Mouse (Mus musculus) hindbrain, embryonic 10.5 days (tissue): ENCODE measurements around the gene Fcgr4. TPM values are rescaled to one million over a fixed set of nuclear protein-coding genes. Genes with fewer than 3 reads are reported as not detected.
"Not testable (repeated sequence)": the region's sequence is repeated elsewhere in the genome, so short reads cannot be mapped to it uniquely, and the experiment has no call there.

Experiments
- DNase-seq: peaks from one replicate; pipeline ENCODE4 v3.0.0-alpha.2; 2017; ENCODE audit warnings: low spot score
- H3K27ac ChIP-seq: fragments of 300-500 bp; sonication (generic); 2 replicates; pipeline ENCODE4 v1.5.1; 2016; ENCODE audit warnings: mild to moderate bottlenecking, moderate library complexity
- H3K27me3 ChIP-seq: fragments of 300-500 bp; sonication (generic); 2 replicates; pipeline ENCODE4 v1.6.1; 2016; ENCODE audit warnings: mild to moderate bottlenecking; ENCODE audit not compliant: poor library complexity, insufficient read depth, severe bottlenecking
- H3K36me3 ChIP-seq: fragments of 300-500 bp; sonication (generic); 2 replicates; pipeline ENCODE4 v1.6.1; 2016; ENCODE audit warnings: mild to moderate bottlenecking, moderate library complexity
- H3K4me1 ChIP-seq: fragments of 300-500 bp; sonication (generic); replicated peaks from 2 replicates; pipeline ENCODE4 v1.6.1; 2016; ENCODE audit warnings: mild to moderate bottlenecking
- H3K4me3 ChIP-seq: fragments of 300-500 bp; sonication (generic); 2 replicates; pipeline ENCODE4 v1.5.1; 2016; ENCODE audit warnings: mild to moderate bottlenecking, moderate library complexity
- H3K9me3 ChIP-seq: fragments of 300-500 bp; sonication (generic); 2 replicates; pipeline ENCODE4 v1.6.1; 2016; ENCODE audit warnings: mild to moderate bottlenecking, moderate library complexity
- WGBS: fragments of 180-500 bp; shearing (Covaris S2); methylation state at CpG from one replicate; pipeline ENCODE4 v1.1.7; 2016; 5-methylcytosine and 5-hydroxymethylcytosine counted together
- polyA plus RNA-seq: library from polyadenylated mRNA; unstranded; fragments of >200 nt; fragmentation: Nextera tagmentation; extraction: Ambion mirVana; gene quantifications from 2 replicates; pipeline ENCODE4 v1.2.1, GENCODE M21; 2016

Fcgr4 gene
- 0.30 and 0.64 TPM in 2 replicates for polyA plus RNA-seq

DNA sequence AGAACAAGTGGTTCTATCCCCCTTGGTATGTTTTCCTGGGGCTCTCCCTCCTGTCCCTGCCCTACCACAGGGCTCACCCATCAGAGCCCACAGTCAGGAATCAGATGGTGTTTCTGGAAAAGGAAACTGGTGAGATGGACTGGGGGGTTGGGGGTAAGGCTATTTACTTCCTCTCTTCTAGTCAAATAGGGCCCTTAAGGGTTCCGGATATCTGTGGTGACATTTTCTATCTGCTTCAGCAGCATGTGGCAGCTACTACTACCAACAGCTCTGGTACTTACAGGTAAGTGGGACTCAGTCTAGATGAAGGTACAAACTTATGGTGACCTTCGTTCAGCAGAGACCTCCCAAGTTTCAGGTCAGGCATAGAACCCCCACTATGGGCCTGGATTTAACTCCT, at the start of gene Fcgr4:
Gene Fcgr4, plus strand, starts transcription at position 184 of the 400 bp plus-strand sequence.
- H3K4me1 ChIP-seq = no peaks in the 10 kb centered on the region
- H3K27ac ChIP-seq = no peak within 1 kb of the TSS
- H3K9me3 ChIP-seq = no peaks in the 10 kb centered on the region
- 86% methylated on average over 2 of the region's 2 CpGs for WGBS
- no peaks in the 10 kb centered on the region for H3K36me3 ChIP-seq
- DNase-seq = no peak
- no peaks in the 10 kb centered on the region for H3K27me3 ChIP-seq
- H3K4me3 ChIP-seq = no peak within 1 kb of the TSS

DNA sequence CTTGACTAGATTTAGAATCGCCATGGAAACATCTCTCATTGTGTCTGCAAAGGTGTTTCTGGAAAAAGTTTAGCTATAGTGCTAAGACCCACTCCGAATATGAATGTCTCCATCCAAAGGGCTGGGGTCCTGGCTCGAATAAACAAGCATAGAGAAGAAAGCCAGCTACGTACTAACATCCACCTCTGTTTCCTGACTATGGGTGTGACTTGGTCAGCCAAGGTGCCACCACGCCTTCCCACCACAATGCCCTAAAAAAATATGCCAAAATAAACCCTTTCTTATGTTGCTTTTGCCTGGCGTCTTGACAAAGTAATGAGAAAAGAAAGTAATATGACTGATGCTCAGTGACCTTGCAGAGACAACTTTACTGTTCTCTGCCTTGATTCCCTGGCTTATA, 46.2 kb upstream of the Fcgr4 start:
- H3K4me1 ChIP-seq = no peaks in the 10 kb centered on the region
- no peaks in the 10 kb centered on the region for H3K27me3 ChIP-seq
- no peak overlapping the region for H3K27ac ChIP-seq
- H3K36me3 ChIP-seq = no peaks in the 10 kb centered on the region
- DNase-seq = no peak
- H3K9me3 ChIP-seq = no peaks in the 10 kb centered on the region
- no peak overlapping the region for H3K4me3 ChIP-seq
- WGBS = 87% methylated on average over 6 of the region's 6 CpGs

DNA sequence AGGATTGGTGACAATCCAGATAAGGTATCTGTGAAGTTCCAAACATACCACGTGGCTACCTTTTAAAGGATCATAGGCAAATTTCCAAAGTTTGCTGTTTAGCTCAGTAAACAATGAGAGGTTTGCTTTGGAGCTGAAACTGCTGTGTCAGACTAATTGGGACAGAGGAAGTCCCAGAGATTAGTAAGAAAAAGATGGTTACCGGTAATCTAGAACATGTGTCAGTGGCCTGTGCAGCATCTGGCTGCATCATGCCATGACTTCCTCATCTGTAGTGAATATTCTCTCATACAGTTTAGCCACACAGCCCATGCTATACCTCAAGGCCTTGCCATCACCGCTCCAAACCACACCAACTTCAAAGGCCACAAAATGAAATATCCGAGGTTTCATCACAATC, 45.8 kb upstream of the Fcgr4 start:
- 88% methylated on average over 4 of the region's 4 CpGs for WGBS
- H3K36me3 ChIP-seq = no peaks in the 10 kb centered on the region
- H3K9me3 ChIP-seq = no peaks in the 10 kb centered on the region

DNA sequence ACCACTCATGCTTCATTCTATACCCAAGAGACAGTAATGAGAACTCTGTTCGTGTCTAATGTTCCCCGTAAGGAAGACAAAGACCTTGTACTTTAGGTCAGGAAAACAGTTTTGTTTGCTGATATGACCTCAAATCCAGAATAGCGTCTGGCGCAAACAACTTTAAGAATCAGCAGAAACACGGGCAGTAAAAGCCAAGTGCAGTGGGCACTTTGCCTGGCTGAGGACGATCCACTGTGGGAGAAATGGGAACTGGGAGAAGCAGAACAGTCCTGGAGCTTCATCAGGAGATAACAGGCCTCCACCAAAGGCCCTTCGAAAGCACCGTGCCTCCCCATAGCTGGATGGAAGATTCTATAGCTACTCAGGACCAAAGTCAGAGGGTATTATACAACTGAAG, 44.5 kb upstream of the Fcgr4 start:
- no peak overlapping the region for H3K27ac ChIP-seq
- DNase-seq = no peak
- H3K4me3 ChIP-seq = no peak overlapping the region
- no peaks in the 10 kb centered on the region for H3K27me3 ChIP-seq
- H3K4me1 ChIP-seq = no peaks in the 10 kb centered on the region
- H3K36me3 ChIP-seq = no peaks in the 10 kb centered on the region
- no peaks in the 10 kb centered on the region for H3K9me3 ChIP-seq
- WGBS = 89% methylated on average over 8 of the region's 8 CpGs

More for the DNA sequence above, 45.8 kb upstream of the Fcgr4 start:
- H3K27ac ChIP-seq = no peak overlapping the region
- H3K4me3 ChIP-seq = no peak overlapping the region
- H3K27me3 ChIP-seq = no peaks in the 10 kb centered on the region
- DNase-seq = no peak
- no peaks in the 10 kb centered on the region for H3K4me1 ChIP-seq

DNA sequence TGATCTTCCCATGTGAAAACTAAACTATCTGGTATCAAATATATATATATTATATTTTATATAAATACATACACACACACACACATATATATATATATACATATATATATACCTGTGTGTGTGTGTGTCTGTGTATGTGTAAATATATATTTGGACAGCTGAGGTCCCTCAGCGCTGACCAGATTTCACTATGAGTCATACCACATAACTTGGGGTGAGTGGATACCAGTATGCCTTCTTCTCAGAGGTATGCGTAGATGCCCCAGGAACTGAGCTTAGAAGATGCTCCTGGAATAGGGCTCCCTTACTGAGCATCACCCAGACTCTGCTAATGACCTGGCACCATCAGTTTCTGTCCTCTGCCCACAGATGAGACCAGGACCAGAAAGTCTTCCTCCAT, 44.0 kb upstream of the Fcgr4 start:
- Histone ChIP-seq H3K4me1 (no peaks in the 10 kb centered on the region), H3K36me3 (no peaks in the 10 kb centered on the region), H3K27ac (no peak overlapping the region), H3K4me3 (no peak overlapping the region), H3K9me3 (no peaks in the 10 kb centered on the region), H3K27me3 (no peaks in the 10 kb centered on the region)
- DNase-seq = no peak
- 86% methylated on average over 2 of the region's 2 CpGs for WGBS

DNA sequence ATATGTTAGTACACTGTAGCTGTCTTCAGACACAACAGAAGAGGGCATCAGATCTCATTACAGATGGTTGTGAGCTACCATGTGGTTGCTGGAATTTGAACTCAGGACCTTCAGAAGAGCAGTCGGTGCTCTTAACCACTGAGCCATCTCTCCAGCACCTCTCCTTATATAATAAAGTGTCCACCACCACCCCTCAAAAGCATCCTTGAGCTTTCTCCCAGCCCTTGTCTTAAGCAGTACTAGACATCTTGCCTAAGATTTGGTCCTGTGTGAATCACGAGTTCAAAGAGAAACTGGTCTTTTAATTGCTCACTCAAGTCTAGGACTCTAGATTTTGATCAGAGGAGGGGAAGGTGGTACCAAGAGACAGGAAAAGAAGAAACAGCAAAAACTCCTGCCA, 43.4 kb upstream of the Fcgr4 start:
- DNase-seq, H3K9me3 ChIP-seq, H3K27me3 ChIP-seq, H3K36me3 ChIP-seq, H3K27ac ChIP-seq, H3K4me1 ChIP-seq, H3K4me3 ChIP-seq: not testable (repeated sequence)
- WGBS = 84% methylated on average over 2 of the region's 2 CpGs

DNA sequence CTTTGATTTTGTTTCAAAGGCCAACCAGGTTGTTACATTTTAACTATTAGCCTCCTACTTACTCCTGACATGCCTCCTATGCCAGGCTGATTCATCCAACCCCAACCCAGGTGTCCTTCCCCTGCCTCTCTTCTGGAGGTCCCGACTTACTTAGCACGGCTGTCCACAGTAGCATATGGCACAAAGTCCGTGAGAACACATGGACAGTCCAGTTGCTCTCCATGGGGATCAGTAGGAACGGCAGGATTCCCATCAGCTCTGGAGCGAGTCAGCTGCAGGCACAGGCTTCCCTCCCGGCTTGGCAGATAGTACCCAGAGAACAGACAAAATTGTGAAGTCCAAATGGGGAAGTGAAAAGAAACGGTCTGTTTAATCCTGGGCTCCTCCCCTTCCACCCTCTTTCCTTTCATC, 43.0 kb upstream of the Fcgr4 start:
- H3K9me3 ChIP-seq = no peaks in the 10 kb centered on the region
- no peaks in the 10 kb centered on the region for H3K27me3 ChIP-seq
- no peaks in the 10 kb centered on the region for H3K36me3 ChIP-seq
- H3K27ac ChIP-seq = no peak overlapping the region
- DNase-seq = no peak
- 73% methylated on average over 7 of the region's 7 CpGs for WGBS
- no peak overlapping the region for H3K4me3 ChIP-seq
- no peaks in the 10 kb centered on the region for H3K4me1 ChIP-seq

DNA sequence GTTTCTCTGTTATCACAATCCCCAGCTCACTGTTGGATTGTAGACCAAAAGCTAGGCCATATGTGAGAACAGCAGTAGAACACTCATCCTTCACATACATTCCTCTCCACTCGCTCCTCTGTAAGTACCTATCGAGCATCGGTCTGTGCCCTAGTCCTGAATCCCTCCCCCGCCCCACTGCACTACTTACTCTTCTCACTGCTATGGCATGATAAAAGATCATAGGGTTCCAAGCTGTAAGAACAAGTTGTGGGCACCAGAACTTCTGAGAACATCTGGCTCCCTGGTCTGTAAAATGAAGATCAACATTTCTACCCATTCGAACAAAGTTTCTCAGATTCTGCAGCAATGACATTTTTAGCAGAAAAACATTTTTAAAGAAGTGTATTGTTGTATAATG, 42.3 kb upstream of the Fcgr4 start, which contains the start of gene Fcgr2b:
Gene Fcgr2b, minus strand, starts transcription at position 101 of the 400 bp plus-strand sequence.
- WGBS = 90% methylated on average over 5 of the region's 5 CpGs

DNA sequence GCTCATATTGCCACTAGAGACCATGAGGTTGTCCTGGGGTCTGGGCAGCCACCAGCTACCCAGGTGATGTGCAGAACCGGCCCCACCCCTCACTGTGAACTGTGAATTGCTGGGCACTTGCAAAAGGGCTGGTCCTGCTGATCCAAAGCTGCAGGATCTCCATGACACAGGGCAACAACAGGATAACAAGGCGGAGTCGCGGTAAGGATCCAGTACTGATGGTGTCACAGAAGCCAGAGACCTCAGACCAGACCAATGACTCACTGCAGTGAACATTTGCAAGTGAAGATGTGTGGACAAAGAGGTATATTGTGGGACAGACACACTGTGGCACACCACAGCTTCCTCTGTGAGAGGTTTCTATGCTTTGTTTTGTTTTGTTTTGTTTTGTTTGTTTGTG, 40.1 kb upstream of the Fcgr4 start:
- no peak overlapping the region for H3K4me3 ChIP-seq
- no peak overlapping the region for H3K27ac ChIP-seq
- no peak for DNase-seq
- no peaks in the 10 kb centered on the region for H3K9me3 ChIP-seq
- H3K4me1 ChIP-seq = no peaks in the 10 kb centered on the region
- no peaks in the 10 kb centered on the region for H3K27me3 ChIP-seq
- 81% methylated on average over 4 of the region's 4 CpGs for WGBS
- H3K36me3 ChIP-seq = no peaks in the 10 kb centered on the region

More for the DNA sequence above, 42.3 kb upstream of the Fcgr4 start, which contains the start of gene Fcgr2b:
- Histone ChIP-seq H3K27me3 (no peaks in the 10 kb centered on the region), H3K4me3 (no peak within 1 kb of the TSS), H3K27ac (no peak within 1 kb of the TSS), H3K36me3 (no peaks in the 10 kb centered on the region), H3K9me3 (no peaks in the 10 kb centered on the region), H3K4me1 (no peaks in the 10 kb centered on the region)
- no peak for DNase-seq

DNA sequence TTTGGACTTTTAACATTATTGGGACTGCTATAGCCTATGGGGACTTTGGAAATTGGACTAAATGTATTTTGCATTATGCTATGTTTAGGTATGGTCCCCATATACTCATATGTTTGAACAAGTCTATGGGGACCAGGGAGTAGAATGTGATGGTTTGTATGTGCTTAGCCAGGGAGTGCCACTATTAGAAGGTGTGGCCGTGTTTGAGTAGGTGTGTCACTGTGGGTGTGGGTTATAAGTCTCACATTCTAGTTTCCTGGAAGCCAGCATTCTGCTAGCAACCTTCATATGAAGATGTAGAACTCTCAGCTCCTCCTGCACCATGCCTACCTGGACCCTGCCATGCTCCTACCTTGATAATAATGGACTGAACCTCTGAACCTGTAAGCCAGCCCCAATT, 37.0 kb upstream of the Fcgr4 start:
- 84% methylated on average over 1 of the region's 1 CpGs for WGBS
- not testable (repeated sequence) for H3K27me3 ChIP-seq

DNA sequence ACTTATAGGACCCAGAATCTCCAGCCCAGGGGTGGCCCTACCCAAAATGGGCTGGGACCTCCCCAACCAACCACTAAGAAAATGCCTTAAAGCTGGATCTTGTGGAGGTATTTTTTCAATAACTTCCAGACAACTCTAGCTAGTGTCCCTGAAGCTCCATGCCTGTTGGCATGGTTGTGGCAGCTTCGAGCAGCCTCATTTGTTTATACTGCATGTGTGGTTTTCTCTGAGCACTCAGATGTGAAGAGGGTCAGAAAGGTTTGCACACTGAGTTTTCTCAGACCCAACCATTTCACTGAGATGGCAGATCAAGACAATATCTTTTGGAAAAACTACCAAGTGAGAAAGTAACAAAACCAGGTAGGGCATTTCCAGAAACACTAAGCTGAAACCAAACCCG, 36.4 kb upstream of the Fcgr4 start:
- Histone ChIP-seq H3K36me3 (no peaks in the 10 kb centered on the region), H3K9me3 (no peaks in the 10 kb centered on the region), H3K4me1 (no peaks in the 10 kb centered on the region), H3K4me3 (no peak overlapping the region), H3K27ac (no peak overlapping the region), H3K27me3 (no peaks in the 10 kb centered on the region)
- no peak for DNase-seq
- WGBS = 85% methylated on average over 2 of the region's 2 CpGs

More for the DNA sequence above, 37.0 kb upstream of the Fcgr4 start:
- not testable (repeated sequence) for H3K4me1 ChIP-seq, DNase-seq, H3K9me3 ChIP-seq, H3K27ac ChIP-seq, H3K4me3 ChIP-seq, H3K36me3 ChIP-seq

DNA sequence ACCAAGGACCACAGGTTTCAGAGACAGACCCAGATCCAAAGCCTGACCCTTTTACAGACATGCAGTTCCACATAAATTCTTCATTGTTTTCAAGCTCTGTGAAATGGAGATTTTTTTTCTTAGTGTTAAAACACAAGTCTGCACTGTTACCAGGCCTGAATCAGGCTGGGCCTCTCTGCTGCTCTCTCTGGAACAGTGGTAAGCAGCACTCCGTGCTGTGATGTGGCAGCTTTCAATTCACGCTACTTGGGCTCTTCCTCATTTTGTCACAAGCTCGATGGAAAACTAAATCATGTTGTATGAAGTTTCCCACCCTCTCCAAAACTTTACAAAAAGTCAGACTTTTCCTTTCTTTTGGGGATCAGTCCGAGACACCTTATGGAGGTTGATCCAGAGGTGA, 35.7 kb upstream of the Fcgr4 start:
- Histone ChIP-seq H3K36me3 (no peaks in the 10 kb centered on the region), H3K4me3 (no peak overlapping the region), H3K27me3 (no peaks in the 10 kb centered on the region), H3K27ac (no peak overlapping the region), H3K9me3 (no peaks in the 10 kb centered on the region), H3K4me1 (no peaks in the 10 kb centered on the region)
- no peak for DNase-seq
- 88% methylated on average over 4 of the region's 4 CpGs for WGBS

DNA sequence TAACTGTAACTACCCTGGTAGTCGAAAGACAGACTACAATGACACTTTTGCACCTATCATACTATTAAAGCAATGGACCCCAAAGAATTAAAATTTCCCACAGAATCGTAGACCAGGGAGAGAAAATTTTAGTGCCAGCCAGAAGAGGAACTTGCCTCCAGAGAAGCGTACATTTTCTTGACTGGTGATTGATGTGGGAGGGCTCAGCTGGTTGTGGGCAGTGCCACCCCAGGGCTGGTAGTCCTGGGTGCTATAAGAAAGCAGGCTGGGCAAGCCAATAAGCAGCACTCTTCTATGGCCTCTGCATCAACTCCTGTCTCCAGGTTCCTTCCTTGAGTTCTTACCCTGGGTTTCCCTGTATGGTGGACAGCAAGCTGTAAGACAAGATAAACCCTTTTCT, 33.6 kb upstream of the Fcgr4 start:
- no peaks in the 10 kb centered on the region for H3K27me3 ChIP-seq
- DNase-seq = no peak
- H3K9me3 ChIP-seq = no peaks in the 10 kb centered on the region
- WGBS = 85% methylated on average over 3 of the region's 3 CpGs
- no peak overlapping the region for H3K27ac ChIP-seq
- H3K4me3 ChIP-seq = no peak overlapping the region
- H3K36me3 ChIP-seq = no peaks in the 10 kb centered on the region
- no peaks in the 10 kb centered on the region for H3K4me1 ChIP-seq

DNA sequence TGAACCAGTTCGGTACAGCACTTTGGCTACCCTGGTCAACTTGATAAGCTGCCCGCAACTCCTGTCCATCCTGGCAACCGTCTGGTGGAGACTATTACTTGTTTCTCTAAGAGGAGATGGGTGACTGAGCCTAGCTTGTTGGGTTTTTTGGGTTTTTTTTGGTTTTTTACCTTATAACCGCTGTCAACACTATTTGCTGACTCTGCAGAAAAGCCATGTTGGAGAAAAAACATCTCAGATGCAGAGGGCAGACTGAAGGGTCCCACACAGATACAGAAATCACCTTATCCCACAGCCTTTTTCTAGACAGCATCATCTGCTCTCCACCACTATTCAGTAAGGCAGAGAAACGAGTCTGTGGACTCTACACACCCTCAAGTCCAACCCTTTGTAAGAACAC, 32.9 kb upstream of the Fcgr4 start:
- no peak for DNase-seq
- H3K36me3 ChIP-seq = no peaks in the 10 kb centered on the region
- H3K4me3 ChIP-seq = no peak overlapping the region
- no peaks in the 10 kb centered on the region for H3K27me3 ChIP-seq
- no peak overlapping the region for H3K27ac ChIP-seq
- no peaks in the 10 kb centered on the region for H3K4me1 ChIP-seq
- no peaks in the 10 kb centered on the region for H3K9me3 ChIP-seq
- WGBS = 85% methylated on average over 5 of the region's 5 CpGs
